Mouse (Mus musculus) midbrain, embryonic 14.5 days (tissue): ENCODE data around the gene Clk2. TPM values are rescaled to one million over a fixed set of nuclear protein-coding genes. Genes with fewer than 3 reads are reported as not detected.

ENCODE experiments used
- ATAC-seq: fragments of 200-750 bp; cut with Nextera tagmentation; 2 replicates; pipeline ENCODE4 v1.8.0; 2017; ENCODE audit warnings: moderate number of reproducible peaks, moderate library complexity; ENCODE audit not compliant: low FRiP score, low TSS enrichment
- DNase-seq: peaks from one replicate; pipeline ENCODE4 v3.0.0-alpha.2; 2015
- H3K27ac ChIP-seq: fragments of 300-500 bp; sonication (generic); replicated peaks from 2 replicates; pipeline ENCODE4 v1.5.1; 2014; ENCODE audit warnings: mild to moderate bottlenecking, low read depth, low read length, moderate library complexity
- H3K27me3 ChIP-seq: fragments of 300-500 bp; sonication (generic); 2 replicates; pipeline ENCODE4 v1.6.1; 2014; ENCODE audit warnings: low read length, control low read depth, mixed read lengths; ENCODE audit not compliant: control insufficient read depth, insufficient read depth
- H3K36me3 ChIP-seq: fragments of 300-500 bp; sonication (generic); 2 replicates; pipeline ENCODE4 v1.6.1; 2014; ENCODE audit warnings: low read length, control low read depth; ENCODE audit not compliant: control insufficient read depth, insufficient read depth
- H3K4me1 ChIP-seq: fragments of 300-500 bp; sonication (generic); 2 replicates; pipeline ENCODE4 v1.6.1; 2014; ENCODE audit warnings: mild to moderate bottlenecking, antibody characterized with exemption, low read length, control low read depth; ENCODE audit not compliant: control insufficient read depth, insufficient read depth
- H3K4me2 ChIP-seq: fragments of 300-500 bp; sonication (generic); 2 replicates; pipeline ENCODE4 v1.6.1; 2014; ENCODE audit warnings: mild to moderate bottlenecking, low read length, moderate library complexity
- H3K4me3 ChIP-seq: fragments of 300-500 bp; sonication (generic); replicated peaks from 2 replicates; pipeline ENCODE4 v1.5.1; 2014; ENCODE audit warnings: low read depth, low read length
- H3K9ac ChIP-seq: fragments of 300-500 bp; sonication (generic); replicated peaks from 2 replicates; pipeline ENCODE4 v1.6.1; 2014; ENCODE audit warnings: mild to moderate bottlenecking, low read length, moderate library complexity
- H3K9me3 ChIP-seq: fragments of 300-500 bp; sonication (generic); 2 replicates; pipeline ENCODE4 v1.6.1; 2016; ENCODE audit warnings: low read length, control low read depth, mixed read lengths; ENCODE audit not compliant: control insufficient read depth
- WGBS: fragments of 180-500 bp; shearing (Covaris S2); extraction: QIAGEN DNeasy Blood & Tissue Kit; methylation state at CpG from one replicate; pipeline ENCODE4 v1.1.7; 2014; 5-methylcytosine and 5-hydroxymethylcytosine counted together
- polyA plus RNA-seq: library from polyadenylated mRNA; unstranded; fragments of >200 nt; fragmentation: Nextera tagmentation; extraction: Ambion mirVana; gene quantifications from 2 replicates; pipeline ENCODE4 v1.2.1, GENCODE M21; 2014

Gene Clk2
- polyA plus RNA-seq, 1 experiment from 2014 or later = 22.0 TPM

DNA sequence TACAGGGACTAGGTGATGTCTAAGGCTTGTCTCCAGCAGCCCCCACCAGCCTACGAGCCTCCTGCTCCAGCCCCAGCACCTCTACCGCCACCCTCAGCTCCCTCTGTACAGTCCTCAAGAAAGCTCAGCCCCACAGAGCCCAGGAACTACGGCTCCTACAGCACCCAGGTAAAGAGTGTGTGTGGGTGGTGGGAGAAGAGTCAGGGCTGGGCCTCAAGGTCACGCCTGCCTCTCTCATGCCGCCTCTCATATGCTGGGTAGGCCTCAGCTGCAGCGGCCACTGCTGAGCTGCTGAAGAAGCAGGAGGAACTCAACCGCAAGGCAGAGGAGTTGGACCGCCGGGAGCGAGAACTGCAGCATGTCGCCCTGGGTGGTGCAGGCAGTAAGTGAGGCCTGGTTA is 14.5 kb downstream of the Clk2 start:
- H3K4me1 ChIP-seq = peaks cover 18% of the 10 kb centered on the region
- H3K27ac ChIP-seq = no peak overlapping the region
- no peak overlapping the region for H3K4me3 ChIP-seq
- no peak for ATAC-seq
- peaks cover 63% of the 10 kb centered on the region for H3K36me3 ChIP-seq
- H3K9me3 ChIP-seq = no peaks in the 10 kb centered on the region
- 94% methylated on average over 11 of the region's 11 CpGs for WGBS
- H3K27me3 ChIP-seq = no peaks in the 10 kb centered on the region
- no peak for DNase-seq
- H3K4me2 ChIP-seq = 0 out of 2 replicates have a peak overlapping the region, but pooled peaks have one; percentile 96
- no peak overlapping the region for H3K9ac ChIP-seq

DNA sequence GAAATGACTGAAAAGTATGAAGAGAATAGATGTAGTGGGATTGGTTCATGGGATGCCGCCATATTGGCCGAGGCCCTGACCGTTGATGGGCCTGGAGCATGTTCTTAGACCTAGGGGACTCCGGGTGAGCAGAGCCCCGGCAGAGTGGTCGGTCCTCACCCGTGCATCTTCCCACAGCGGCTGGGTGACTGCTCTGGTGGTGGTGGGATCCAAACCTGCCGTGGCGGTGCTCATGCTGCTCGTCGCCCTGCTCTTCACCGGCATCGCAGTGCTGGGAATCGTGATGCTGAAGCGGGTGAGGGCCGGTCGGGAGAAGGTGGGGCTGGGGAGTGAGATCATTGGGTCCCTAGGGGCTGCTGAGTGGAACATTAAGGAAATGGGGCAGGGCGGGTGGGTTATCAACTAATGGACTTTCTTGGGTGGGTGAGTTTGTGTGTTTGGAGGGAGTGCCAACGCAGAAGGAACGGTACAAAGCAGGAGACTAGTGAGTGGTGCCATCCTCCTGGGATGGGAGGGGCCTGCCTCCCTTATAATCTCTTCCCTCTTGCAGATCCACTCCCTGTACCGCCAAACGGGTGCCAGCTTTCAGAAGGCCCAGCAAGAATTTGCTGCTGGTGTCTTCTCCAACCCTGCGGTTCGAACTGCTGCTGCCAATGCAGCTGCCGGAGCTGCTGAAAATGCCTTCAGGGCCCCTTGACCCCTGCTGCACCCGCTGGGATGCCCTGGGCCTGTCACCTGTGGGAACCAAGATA is 17.3 kb downstream of the Clk2 start:
- H3K4me1 ChIP-seq = peaks cover 23% of the 10 kb centered on the region
- WGBS = 95% methylated on average over 27 of the region's 27 CpGs
- no peak for DNase-seq

DNA sequence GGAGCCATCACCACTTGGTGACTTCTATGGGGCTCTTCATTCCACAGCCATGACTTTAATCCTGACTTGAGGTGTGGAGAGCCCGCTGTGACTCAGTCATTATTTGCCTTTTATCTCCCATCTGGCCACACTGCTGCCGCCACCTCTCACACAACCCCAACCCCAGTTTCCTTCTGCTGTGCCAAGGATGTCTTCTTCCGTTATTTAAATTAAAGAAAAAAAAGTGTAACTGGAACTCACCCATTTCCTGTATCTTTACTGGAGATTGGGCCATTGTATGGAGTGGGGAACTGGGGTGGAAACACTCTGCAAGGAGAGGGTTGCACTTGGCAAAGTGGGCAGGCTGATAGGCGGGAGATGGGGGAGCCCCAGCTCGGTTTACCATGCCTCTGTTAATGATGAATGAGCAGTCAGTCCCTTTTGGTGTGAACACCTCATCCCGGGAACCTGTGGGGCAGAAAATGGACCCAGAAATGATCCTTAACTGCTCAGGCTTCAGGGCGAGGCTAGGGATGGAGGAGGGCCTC is 18.0 kb downstream of the Clk2 start:
- peak overlapping the region; percentile 86 for H3K27ac ChIP-seq
- H3K4me2 ChIP-seq = peak overlapping the region; percentile 99
- DNase-seq = no peak
- peaks cover 23% of the 10 kb centered on the region for H3K4me1 ChIP-seq
- H3K9ac ChIP-seq = peak overlapping the region; percentile 86; the same call in 1 of the 2 replicates
- ATAC-seq = peak; percentile 10; the same call in 1 of the 2 replicates
- H3K36me3 ChIP-seq = peaks cover 47% of the 10 kb centered on the region
- H3K4me3 ChIP-seq = peak overlapping the region; percentile 61
- H3K9me3 ChIP-seq = no peaks in the 10 kb centered on the region
- H3K27me3 ChIP-seq = no peaks in the 10 kb centered on the region
- WGBS = 55% methylated on average over 7 of the region's 7 CpGs

More for the DNA sequence above, 17.3 kb downstream of the Clk2 start:
- Histone ChIP-seq H3K9me3 (no peaks in the 10 kb centered on the region), H3K27ac (no peak overlapping the region), H3K36me3 (peaks cover 43% of the 10 kb centered on the region), H3K4me3 (no peak overlapping the region), H3K27me3 (no peaks in the 10 kb centered on the region), H3K4me2 (0 out of 2 replicates have a peak overlapping the region, but pooled peaks have one; percentile 99), H3K9ac (no peak overlapping the region)
- no peak for ATAC-seq

DNA sequence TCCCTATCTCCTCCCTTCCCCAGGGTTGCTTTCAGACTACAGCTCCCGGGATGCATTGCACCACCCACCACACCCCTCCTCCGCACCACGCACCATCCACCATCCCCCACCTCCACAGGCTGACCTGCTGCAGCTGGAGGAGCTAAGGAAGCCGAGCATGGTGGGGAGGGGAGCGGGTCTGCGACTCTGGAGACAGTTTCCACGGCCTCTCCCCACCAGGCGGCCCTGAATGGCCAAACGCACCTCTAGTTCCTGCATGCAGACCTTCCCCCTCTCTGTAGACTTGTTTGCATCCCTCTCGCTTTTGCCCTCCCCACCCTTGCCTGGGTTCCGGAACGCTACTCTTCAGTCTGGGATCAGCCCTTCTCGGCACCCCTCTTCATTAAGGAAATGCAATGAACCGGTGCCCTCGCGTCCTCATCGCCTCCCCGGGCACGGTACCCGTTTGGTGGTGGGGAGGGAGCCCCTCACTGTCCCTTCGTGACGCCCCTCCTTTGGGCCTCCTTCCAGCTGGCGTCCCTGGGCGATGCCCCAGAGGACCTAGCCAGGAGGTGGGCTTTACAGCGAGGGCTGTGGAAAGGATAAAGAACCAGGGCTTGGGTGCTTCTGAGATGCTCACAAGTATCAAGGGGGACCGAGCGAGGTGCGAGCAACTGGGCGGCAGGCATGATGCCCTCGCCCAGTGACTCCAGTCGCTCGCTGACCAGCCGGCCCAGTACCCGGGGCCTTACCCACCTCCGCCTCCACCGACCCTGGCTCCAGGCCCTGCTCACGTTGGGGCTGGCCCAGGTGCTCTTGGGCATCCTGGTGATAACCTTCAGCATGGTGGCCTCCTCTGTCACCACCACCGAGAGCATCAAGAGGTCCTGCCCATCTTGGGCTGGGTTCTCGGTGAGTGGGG is 18.7 kb downstream of the Clk2 start, which contains the start of gene Fam189b:
Fam189b (plus strand) TSS at position 86 of the 901 bp plus-strand sequence.
- H3K9ac ChIP-seq = peak within 1 kb of the TSS; percentile 86
- peaks cover 18% of the 10 kb centered on the region for H3K4me1 ChIP-seq
- peak within 1 kb of the TSS; percentile 86 for H3K27ac ChIP-seq
- ATAC-seq = peak; percentile 91
- no peaks in the 10 kb centered on the region for H3K9me3 ChIP-seq
- no peaks in the 10 kb centered on the region for H3K27me3 ChIP-seq
- peak; percentile 93 for DNase-seq
- peak within 1 kb of the TSS; percentile 99 for H3K4me2 ChIP-seq
- WGBS = 5% methylated on average over 39 of the region's 39 CpGs
- peak within 1 kb of the TSS; percentile 61 for H3K4me3 ChIP-seq
- peaks cover 53% of the 10 kb centered on the region for H3K36me3 ChIP-seq

DNA sequence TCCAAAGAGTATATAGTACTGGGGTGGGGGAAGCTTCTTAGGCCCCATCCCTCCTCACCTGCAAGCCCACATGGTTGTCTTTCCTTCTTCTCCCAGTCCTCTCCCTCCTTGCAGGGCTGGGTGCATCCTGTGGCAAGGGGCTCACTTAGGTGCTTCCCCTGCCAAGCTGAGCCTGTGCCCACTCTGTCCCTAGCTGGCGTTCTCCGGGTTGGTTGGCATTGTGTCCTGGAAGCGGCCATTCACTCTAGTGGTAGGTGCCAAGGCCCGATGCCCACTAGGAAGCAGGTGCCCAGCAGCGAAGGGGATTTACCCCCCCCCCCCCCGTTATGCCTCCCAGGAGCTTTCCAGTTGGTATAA is 19.3 kb downstream of the Clk2 start:
- 76% methylated on average over 6 of the region's 6 CpGs for WGBS
- Histone ChIP-seq H3K4me1 (peaks cover 13% of the 10 kb centered on the region), H3K9me3 (no peaks in the 10 kb centered on the region), H3K9ac (peak overlapping the region; percentile 86), H3K27me3 (no peaks in the 10 kb centered on the region), H3K4me3 (peak overlapping the region; percentile 61), H3K27ac (peak overlapping the region; percentile 86), H3K36me3 (peaks cover 56% of the 10 kb centered on the region), H3K4me2 (peak overlapping the region; percentile 99)
- ATAC-seq (no peak), DNase-seq (no peak)

DNA sequence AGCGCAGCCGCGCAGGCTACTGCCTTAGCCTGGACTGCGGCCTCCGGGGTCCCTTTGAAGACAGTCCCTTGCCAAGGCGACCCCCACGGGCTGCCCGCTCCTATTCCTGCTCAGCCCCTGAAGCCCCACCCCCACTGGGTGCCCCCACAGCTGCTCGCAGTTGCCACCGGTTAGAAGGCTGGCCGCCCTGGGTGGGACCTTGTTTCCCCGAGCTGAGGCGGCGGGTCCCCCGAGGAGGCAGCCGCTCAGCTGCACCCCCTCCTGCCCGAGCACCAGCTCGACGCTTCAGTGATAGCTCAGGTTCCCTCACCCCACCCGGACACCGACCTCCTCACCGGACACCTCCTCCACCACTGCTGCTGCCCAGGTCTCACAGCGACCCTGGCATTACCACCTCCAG is 22.6 kb downstream of the Clk2 start:
- Histone ChIP-seq H3K4me1 (peaks cover 12% of the 10 kb centered on the region), H3K27me3 (no peaks in the 10 kb centered on the region), H3K9ac (no peak overlapping the region), H3K4me3 (no peak overlapping the region), H3K9me3 (no peaks in the 10 kb centered on the region), H3K36me3 (peaks cover 26% of the 10 kb centered on the region), H3K4me2 (no peak overlapping the region), H3K27ac (no peak overlapping the region)
- DNase-seq (no peak), ATAC-seq (no peak)
- WGBS = 29% methylated on average over 23 of the region's 23 CpGs

DNA sequence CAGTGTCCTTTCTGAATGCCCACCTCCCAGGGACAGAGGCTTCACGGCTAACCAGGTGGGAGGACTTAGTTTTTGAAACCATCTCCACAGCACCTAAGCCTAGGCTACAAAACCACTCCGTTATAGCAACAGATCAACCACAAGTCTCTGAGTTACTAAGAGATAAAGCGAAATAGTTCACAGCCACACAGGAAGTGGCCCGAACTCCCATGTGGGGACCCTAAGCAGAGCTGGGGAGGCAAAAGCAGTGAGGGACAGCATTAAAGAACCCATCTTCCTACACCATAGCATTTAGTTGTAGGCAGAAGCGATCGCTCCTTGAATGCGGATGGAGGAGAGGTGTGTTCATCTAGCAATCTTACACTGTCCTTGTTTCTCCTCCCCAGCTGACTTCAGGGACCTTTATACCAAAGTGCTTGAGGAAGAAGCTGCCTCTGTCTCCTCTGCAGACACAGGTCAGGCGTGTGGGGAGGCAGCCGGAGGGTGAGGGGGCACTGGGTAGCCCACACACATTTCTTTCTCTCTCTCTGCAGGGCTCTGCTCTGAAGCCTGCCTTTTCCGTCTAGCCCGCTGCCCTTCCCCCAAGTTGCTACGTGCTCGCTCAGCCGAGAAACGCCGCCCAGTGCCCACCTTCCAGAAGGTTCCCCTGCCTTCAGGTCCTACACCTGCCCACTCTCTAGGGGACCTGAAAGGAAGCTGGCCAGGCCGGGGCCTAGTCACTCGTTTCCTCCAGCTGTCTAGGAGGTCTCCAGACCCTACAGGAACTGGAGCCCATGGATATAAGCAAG is 23.3 kb downstream of the Clk2 start:
- H3K4me3 ChIP-seq = no peak overlapping the region
- 53% methylated on average over 18 of the region's 18 CpGs for WGBS
- no peaks in the 10 kb centered on the region for H3K27me3 ChIP-seq
- no peak overlapping the region for H3K9ac ChIP-seq
- no peak overlapping the region for H3K27ac ChIP-seq
- no peak overlapping the region for H3K4me2 ChIP-seq
- ATAC-seq (no peak), DNase-seq (no peak)
- peaks cover 12% of the 10 kb centered on the region for H3K4me1 ChIP-seq
- H3K36me3 ChIP-seq = peaks cover 23% of the 10 kb centered on the region
- no peaks in the 10 kb centered on the region for H3K9me3 ChIP-seq

DNA sequence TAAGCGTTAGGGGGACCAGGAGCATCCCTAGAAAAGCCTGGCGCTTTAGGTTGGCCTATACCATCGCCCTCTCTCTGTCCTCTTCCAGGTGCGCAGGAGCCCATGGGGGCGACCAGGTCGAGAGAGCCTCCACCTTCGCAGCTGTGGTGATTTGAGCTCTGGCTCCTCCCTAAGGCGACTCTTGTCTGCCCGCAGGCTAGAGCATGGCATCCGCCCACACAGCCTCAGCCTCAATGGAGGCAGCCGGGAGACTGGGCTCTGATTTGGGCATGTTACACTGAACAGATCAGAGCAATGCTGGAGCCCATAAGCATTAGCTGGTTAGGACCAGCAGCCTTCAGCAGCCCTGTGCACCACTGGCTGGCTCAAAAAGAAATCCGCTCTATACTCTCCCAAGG is 23.9 kb downstream of the Clk2 start:
- Histone ChIP-seq H3K9me3 (no peaks in the 10 kb centered on the region), H3K27ac (no peak overlapping the region), H3K27me3 (no peaks in the 10 kb centered on the region), H3K36me3 (peaks cover 23% of the 10 kb centered on the region), H3K4me2 (no peak overlapping the region), H3K4me1 (peaks cover 11% of the 10 kb centered on the region), H3K9ac (no peak overlapping the region), H3K4me3 (no peak overlapping the region)
- no peak for DNase-seq
- ATAC-seq = no peak
- WGBS = 59% methylated on average over 12 of the region's 12 CpGs
